Mouse (Mus musculus): Measurements from ENCODE around the gene Gga2.

DNA sequence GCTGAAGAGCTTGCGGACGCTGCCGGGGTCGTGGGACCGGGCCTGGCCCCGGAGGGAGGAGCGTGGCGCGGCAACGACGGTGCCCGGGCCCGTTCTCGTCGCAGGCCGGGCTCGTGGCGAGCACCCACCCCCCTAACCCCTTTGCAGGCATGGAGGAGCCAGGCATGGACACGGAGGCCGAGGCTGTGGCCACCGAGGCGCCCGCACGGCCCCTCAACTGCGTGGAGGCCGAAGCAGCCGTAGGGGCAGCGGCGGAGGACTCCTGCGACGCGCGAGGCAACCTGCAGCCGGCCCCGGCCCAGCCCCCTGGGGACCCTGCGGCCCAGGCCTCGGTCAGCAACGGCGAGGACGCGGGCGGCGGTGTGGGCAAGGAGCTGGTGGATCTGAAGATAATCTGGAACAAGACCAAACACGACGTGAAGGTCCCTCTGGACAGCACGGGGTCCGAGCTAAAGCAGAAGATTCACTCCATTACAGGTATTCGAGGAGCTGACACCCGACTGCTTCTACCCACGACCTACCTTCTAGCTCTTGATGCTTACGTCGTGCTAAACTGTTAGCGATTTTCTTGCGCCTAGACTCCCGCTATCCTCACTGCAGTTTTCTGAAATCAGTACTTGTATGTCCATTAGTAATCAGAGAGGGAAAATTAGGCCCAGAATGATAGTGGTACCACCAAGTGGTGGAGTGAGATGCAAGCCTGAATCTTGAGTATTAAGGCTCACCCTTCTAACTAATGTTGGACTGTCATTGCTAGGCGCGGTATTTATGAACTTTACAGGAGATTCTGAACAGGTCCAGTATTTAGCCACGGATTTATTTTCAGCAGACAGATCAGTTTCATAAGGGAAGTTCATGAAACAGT lies 46.7 kb upstream of the Gga2 start:
- peak; percentile 52 for TF ChIP-seq CTCF (IDR thresholded peaks at IDR 0.05)
- TF ChIP-seq EP300 (IDR thresholded peaks at IDR 0.05): no peak
